ENCODE assay signal across 9 mouse cellular contexts in genomic region chr3:129708157-129708556, GRCm38 (mm10). TPM values are rescaled to one million over a fixed set of nuclear protein-coding genes. Genes with fewer than 3 reads are reported as not detected.
DNase-seq lines count a peak whose midpoint lies in the region; ATAC-seq and TF ChIP-seq lines count a peak whose summit lies in the region.
"Had no signal": no experiment of that assay in that cellular context is flagged by ENCODE, and none has a peak within 500 bp of the region (broad histone marks: within the 10 kb centered on the region; RNA-seq: fewer than 3 reads in every experiment).

No protein-coding gene starts in this region.

- no peaks in the 10 kb centered on the region for H3K4me1 ChIP-seq in embryonic fibroblast, embryonic 13.5 days (ENCODE audit: control insufficient read depth, insufficient read depth, low read length)
- H3K4me1 ChIP-seq: limb, embryonic 12.5 days had no signal

- CTCF ChIA-PET in Patski (lab: Charles Lee) = interaction anchor here (1.0 to 1.3 kb wide), 4 partner anchors 13 to 29 kb away, joined by 3 to 6 read pairs (median 4); no protein-coding TSS in a partner anchor

- H3K27ac ChIP-seq in embryonic fibroblast, embryonic 13.5 days (ENCODE audit: insufficient read depth, low read length) = no peak overlapping the region
- H3K27ac ChIP-seq: limb, embryonic 12.5 days had no signal

- POLR2A ChIA-PET in Patski (lab: Charles Lee) = no interaction called here

- no peaks in the 10 kb centered on the region for H3K27me3 ChIP-seq in Patski
- H3K27me3 ChIP-seq: limb, embryonic 12.5 days had no signal

- DNase-seq in heart, adult 18-20 months = peak; percentile 9 to 35
- DNase-seq in heart, adult 11 months = no peak
- DNase-seq in 3T3-L1 (ENCODE audit: low read depth, low spot score) (peak; percentile 81), Patski (ENCODE audit: low read depth, low spot score) (no peak)
- DNase-seq in kidney, postnatal 4 days = peak; percentile 72 to 77
- DNase-seq in thymus, postnatal 36 days = peak; percentile 17 to 18

- ATAC-seq in Patski = peak; percentile 97
- peak; percentile 99 for ATAC-seq in megakaryocyte-erythroid progenitor cell, adult 5-6 weeks (replicated peaks; ENCODE audit: low FRiP score, low TSS enrichment, poor library complexity, severe bottlenecking)

- in situ Hi-C loops in Patski (cut with MboI; ENCODE audit: low pct_unique_long_range_greater_than_20kb) = no loop called here

- H3K4me3 ChIP-seq in embryonic fibroblast, embryonic 13.5 days (ENCODE audit: insufficient read depth, low read length) = no peak overlapping the region
- H3K4me3 ChIP-seq: limb, embryonic 12.5 days had no signal

- peak; percentile 90 for TF ChIP-seq CTCF in Patski (IDR thresholded peaks at IDR 0.05)
- TF ChIP-seq CTCF in embryonic fibroblast, embryonic 13.5 days (IDR thresholded peaks at IDR 0.05; ENCODE audit: borderline replicate concordance, insufficient read depth, low read length) = peak; percentile 60; the same call in 1 of the 2 replicates

- TF ChIP-seq POLR2A in embryonic fibroblast, embryonic 13.5 days (IDR thresholded peaks at IDR 0.05; ENCODE audit: low read depth, low read length) = no peak

RNA-seq across cellular contexts. Expression of gene Egf, which starts 47.0 kb away (rescaled TPM):
- 1 to 10 TPM; 2.1 to 2.9 TPM for total RNA-seq in heart, adult 18-20 months (2021)
- polyA plus RNA-seq in Patski (2021) = 1.2 TPM
- 1.3 and 1.6 TPM in 2 replicates for polyA plus RNA-seq in embryonic fibroblast, embryonic 13.5 days (2011; ENCODE audit: insufficient read length, low read depth, missing spikeins)
- total RNA-seq in megakaryocyte-erythroid progenitor cell, adult 5-6 weeks (2014; fragmentation: Nextera tagmentation) = 1.9 and 9.8 TPM in 2 replicates
- total RNA-seq in megakaryocyte-erythroid progenitor cell, adult 5-6 weeks (2017) = 0.09 and 5.9 TPM in 2 replicates

Comparison
In these comparisons a context has a peak if more than half of its experiments do, and no peak if none do; other contexts are left out.
1. DNase-seq: peak in heart, adult 18-20 months (2 of 2), 3T3-L1 (single experiment), kidney, postnatal 4 days (2 of 2) and thymus, postnatal 36 days (2 of 2); none in heart, adult 11 months (single experiment) and Patski (single experiment).